Mouse (Mus musculus) liver, embryonic 14.5 days (tissue): ENCODE results near the gene Maml3. TPM values are rescaled to one million over a fixed set of nuclear protein-coding genes. Genes with fewer than 3 reads are reported as not detected.

Experiments
- ATAC-seq: fragments of 200-750 bp; cut with Nextera tagmentation; 2 replicates; pipeline ENCODE4 v1.8.0; 2017; ENCODE audit warnings: moderate number of reproducible peaks, mild to moderate bottlenecking, moderate library complexity; ENCODE audit not compliant: insufficient read depth
- DNase-seq, 3 experiments: peaks; one replicate each; pipeline ENCODE4 v3.0.0-alpha.2; 2012 to 2013; ENCODE audit warnings: low read depth in 3 of 3, low spot score in 3 of 3
- H3K27ac ChIP-seq: fragments of 300-500 bp; sonication (generic); 2 replicates; pipeline ENCODE4 v1.5.1; 2014; ENCODE audit warnings: moderate library complexity, mild to moderate bottlenecking, control low read depth, inconsistent platforms
- H3K27me3 ChIP-seq: fragments of 300-500 bp; sonication (generic); 2 replicates; pipeline ENCODE4 v1.6.1; 2014; ENCODE audit warnings: mild to moderate bottlenecking, low read length, moderate library complexity; ENCODE audit not compliant: control insufficient read depth, insufficient read depth
- H3K36me3 ChIP-seq: fragments of 300-500 bp; sonication (generic); replicated peaks from 2 replicates; pipeline ENCODE4 v1.6.1; 2014; ENCODE audit warnings: low read depth; ENCODE audit not compliant: control insufficient read depth, insufficient read depth
- H3K4me1 ChIP-seq, 2 experiments: fragments of 200-500 bp in 1 of 2; fragments of 300-500 bp in 1 of 2; sonication (generic) in 1 of 2; replicated peaks; 2 replicates each; pipeline ENCODE4 v1.6.1; 2012 to 2014; ENCODE audit warnings: antibody characterized with exemption in 1 of 2, inconsistent platforms in 1 of 2, low read length in 1 of 2; ENCODE audit not compliant: control insufficient read depth in 2 of 2, insufficient read depth in 2 of 2
- H3K4me2 ChIP-seq: fragments of 300-500 bp; sonication (generic); 2 replicates; pipeline ENCODE4 v1.6.1; 2014; ENCODE audit warnings: low read depth, mild to moderate bottlenecking, control low read depth, moderate library complexity
- H3K4me3 ChIP-seq, 2 experiments: fragments of 200-500 bp in 1 of 2; fragments of 300-500 bp in 1 of 2; sonication (generic) in 1 of 2; 2 replicates each; pipeline ENCODE4 v1.5.1; 2012 to 2014; ENCODE audit warnings: low read depth in 2 of 2, low read length in 2 of 2, mild to moderate bottlenecking in 2 of 2, control low read depth in 1 of 2, inconsistent platforms in 1 of 2, moderate library complexity in 1 of 2; ENCODE audit not compliant: insufficient read depth in 1 of 2
- H3K9ac ChIP-seq: fragments of 300-500 bp; sonication (generic); replicated peaks from 2 replicates; pipeline ENCODE4 v1.6.1; 2014; ENCODE audit warnings: mild to moderate bottlenecking, control low read depth, moderate library complexity
- H3K9me3 ChIP-seq: fragments of 300-500 bp; sonication (generic); 2 replicates; pipeline ENCODE4 v1.6.1; 2016; ENCODE audit warnings: low read length, mixed read lengths; ENCODE audit not compliant: control insufficient read depth
- CTCF ChIP-seq: IDR thresholded peaks from 2 replicates; pipeline ENCODE4 v1.5.1; 2016; ENCODE audit warnings: antibody characterized with exemption, low read depth, control low read depth
- EP300 ChIP-seq: IDR thresholded peaks from 2 replicates; pipeline ENCODE4 v1.6.1; 2016; ENCODE audit warnings: antibody characterized with exemption, low read depth
- WGBS: fragments of 180-500 bp; shearing (Covaris S2); extraction: QIAGEN DNeasy Blood & Tissue Kit; methylation state at CpG from one replicate; pipeline ENCODE4 v1.1.7; 2014; ENCODE audit not compliant: insufficient replicate concordance; 5-methylcytosine and 5-hydroxymethylcytosine counted together
- polyA plus RNA-seq, 2 experiments: library from polyadenylated mRNA; depleted of rRNA in 1 of 2; stranded (reverse) in 1 of 2; unstranded in 1 of 2; fragments of >200 nt; fragmentation: Nextera tagmentation in 1 of 2; extraction: Ambion mirVana in 1 of 2; gene quantifications; 2 replicates each; pipeline versions ENCODE4 v1.2.1 to v1.2.3; 2012 to 2014

The Maml3 gene
- polyA plus RNA-seq, 2 experiments = 0.57 to 0.71 TPM

- peaks cover 11 to 32% of the 10 kb centered on the region in 2 experiments for H3K4me1 ChIP-seq
Measured at GRCm38 (mm10) chr3:52000871-52001517, 103.9 kb downstream of the Maml3 start.

GRCm38 (mm10) chr3:51999671-52000437 lies 105.0 kb downstream of the Maml3 start:
- H3K27me3 ChIP-seq = no peaks in the 10 kb centered on the region
- H3K9me3 ChIP-seq = no peaks in the 10 kb centered on the region
- 39% methylated on average over 21 of the region's 21 CpGs for WGBS
- TF ChIP-seq CTCF (no peak), EP300 (no peak)
- peak; percentile 38 to 50 (median 45) for DNase-seq
- H3K36me3 ChIP-seq = no peaks in the 10 kb centered on the region
- ATAC-seq = peak; percentile 51
- peak overlapping the region; percentile 32; the same call in 1 of the 2 replicates for H3K4me2 ChIP-seq
- peaks cover 11 to 29% of the 10 kb centered on the region in 2 experiments for H3K4me1 ChIP-seq
- H3K9ac ChIP-seq = no peak overlapping the region
- no peak overlapping the region for H3K27ac ChIP-seq
- no peak overlapping the region for H3K4me3 ChIP-seq

More at GRCm38 (mm10) chr3:52000871-52001517, 103.9 kb downstream of the Maml3 start:
- no peak for DNase-seq
- no peak overlapping the region for H3K27ac ChIP-seq
- H3K27me3 ChIP-seq = no peaks in the 10 kb centered on the region
- no peak for ATAC-seq
- WGBS = 49% methylated on average over 10 of the region's 10 CpGs
- H3K9ac ChIP-seq = no peak overlapping the region
- no peak overlapping the region for H3K4me3 ChIP-seq
- H3K36me3 ChIP-seq = no peaks in the 10 kb centered on the region
- no peaks in the 10 kb centered on the region for H3K9me3 ChIP-seq
- TF ChIP-seq EP300 (no peak), CTCF (no peak)
- no peak overlapping the region for H3K4me2 ChIP-seq

GRCm38 (mm10) chr3:51998511-51999399 lies 106.1 kb downstream of the Maml3 start:
- Histone ChIP-seq H3K9ac (peak overlapping the region; percentile 47), H3K27ac (no peak overlapping the region), H3K36me3 (no peaks in the 10 kb centered on the region), H3K4me1 (peaks cover 11 to 29% of the 10 kb centered on the region in 2 experiments), H3K27me3 (no peaks in the 10 kb centered on the region), H3K4me3 (no peak overlapping the region), H3K4me2 (peak overlapping the region; percentile 51), H3K9me3 (no peaks in the 10 kb centered on the region)
- TF ChIP-seq CTCF (no peak), EP300 (peak; percentile 69)
- peak; percentile 66 for ATAC-seq
- peak; percentile 27 to 43 (median 41) for DNase-seq
- 30% methylated on average over 21 of the region's 21 CpGs for WGBS

GRCm38 (mm10) chr3:51997616-51998015 lies 107.3 kb downstream of the Maml3 start:
- no peak for TF ChIP-seq CTCF
- TF ChIP-seq EP300 = no peak
- H3K9me3 ChIP-seq = no peaks in the 10 kb centered on the region
- no peak overlapping the region for H3K27ac ChIP-seq
- WGBS = 72% methylated on average over 11 of the region's 11 CpGs
- H3K4me2 ChIP-seq = no peak overlapping the region
- ATAC-seq (no peak), DNase-seq (no peak)
- H3K27me3 ChIP-seq = no peaks in the 10 kb centered on the region
- no peaks in the 10 kb centered on the region for H3K36me3 ChIP-seq
- H3K4me1 ChIP-seq = peaks cover 11 to 24% of the 10 kb centered on the region in 2 experiments
- H3K4me3 ChIP-seq = no peak overlapping the region
- no peak overlapping the region for H3K9ac ChIP-seq
